Mouse (Mus musculus): ENCODE data around the gene Sox3.

GRCm38 (mm10) chrX:60895416-60895815, 2.2 kb upstream of the Sox3 start:
- TF ChIP-seq CTCF (conservative IDR thresholded peaks at IDR 0.05 in 1 of 2, IDR thresholded peaks at IDR 0.05 in 1 of 2; ENCODE audit: low read depth in 2 of 2, low read length in 2 of 2) = no peak
- TF ChIP-seq JUND (conservative IDR thresholded peaks at IDR 0.05; ENCODE audit: low read depth, low read length) = no peak
- TF ChIP-seq GABPA (IDR thresholded peaks at IDR 0.05; ENCODE audit: insufficient replicate concordance, low read depth, low read length) = no peak
- no peak for TF ChIP-seq EP300 (IDR thresholded peaks at IDR 0.05; ENCODE audit: low read length)
- TF ChIP-seq ZMIZ1 (IDR thresholded peaks at IDR 0.05; ENCODE audit: low read depth, low read length) = no peak
- TF ChIP-seq TCF12 (IDR thresholded peaks at IDR 0.05; ENCODE audit: low read depth, low read length) = no peak
- TF ChIP-seq POLR2A (IDR thresholded peaks at IDR 0.05; ENCODE audit: low read depth, low read length) = no peak
- no peak for TF ChIP-seq HCFC1 (IDR thresholded peaks at IDR 0.05; ENCODE audit: low read depth, low read length)
- no peak for TF ChIP-seq NELFE (IDR thresholded peaks at IDR 0.05; ENCODE audit: low read depth, low read length)
- no peak for TF ChIP-seq ZC3H11A (IDR thresholded peaks at IDR 0.05; ENCODE audit: low read depth, low read length)
- TF ChIP-seq BHLHE40 (IDR thresholded peaks at IDR 0.05; ENCODE audit: low read depth, low read length) = no peak

Measured in CH12.LX (cell line).